Mouse (Mus musculus): ENCODE data around the gene Lipn.

Lipn gene

GRCm38 (mm10) chr19:34066779-34067472, at the start of gene Lipn:
TSS of gene Lipn (plus strand) at chr19:34067358.
- peak in 1 of 2 experiments; percentile 61 for DNase-seq (ENCODE audit: inconsistent age in 2 of 2, low spot score in 1 of 2)

DNA sequence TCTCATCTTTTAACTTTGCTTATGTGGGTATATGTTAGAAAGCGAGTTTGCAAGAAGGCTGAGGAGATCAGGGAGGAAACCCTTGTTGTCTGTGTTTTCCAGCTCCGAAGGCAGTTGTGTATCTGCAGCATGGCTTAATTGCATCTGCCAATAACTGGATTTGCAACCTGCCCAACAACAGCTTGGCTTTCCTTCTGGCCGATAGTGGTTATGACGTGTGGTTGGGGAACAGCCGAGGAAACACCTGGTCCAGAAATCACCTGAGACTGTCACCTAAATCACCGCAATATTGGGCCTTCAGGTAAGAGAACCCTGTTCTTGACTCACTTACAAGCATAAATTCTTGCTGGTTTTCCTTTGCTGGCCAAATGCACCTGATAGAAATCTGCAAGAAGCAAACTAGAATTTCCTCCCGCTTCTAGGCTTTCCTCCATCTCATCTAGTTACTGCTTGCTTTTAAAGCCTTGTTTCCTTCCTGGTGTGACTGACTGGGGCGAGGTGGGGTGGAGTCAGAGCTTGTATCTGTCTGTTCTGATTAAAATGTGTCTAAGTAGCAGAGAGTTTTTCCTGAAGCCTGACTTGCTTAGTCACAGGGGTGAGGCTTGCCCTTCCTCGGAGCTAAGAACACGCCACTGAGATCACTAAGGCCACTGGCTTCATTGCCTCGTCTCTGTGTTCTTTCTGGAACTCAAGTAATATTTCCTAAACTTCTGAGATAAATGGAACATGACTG, 45.6 kb upstream of the Lipn start:
- peak in 1 of 2 experiments; percentile 18 for DNase-seq (ENCODE audit: inconsistent age in 2 of 2, low spot score in 1 of 2)

GRCm38 (mm10) chr19:34022759-34023158, 44.4 kb upstream of the Lipn start:
- peak in 1 of 2 experiments; percentile 43 for DNase-seq (ENCODE audit: inconsistent age in 2 of 2, low spot score in 1 of 2)

- DNase-seq (ENCODE audit: inconsistent age in 2 of 2, low spot score in 1 of 2) = peak; percentile 47 to 80
These were observed 27.4 kb upstream of the Lipn start for GRCm38 (mm10) chr19:34039731-34040130.

DNA sequence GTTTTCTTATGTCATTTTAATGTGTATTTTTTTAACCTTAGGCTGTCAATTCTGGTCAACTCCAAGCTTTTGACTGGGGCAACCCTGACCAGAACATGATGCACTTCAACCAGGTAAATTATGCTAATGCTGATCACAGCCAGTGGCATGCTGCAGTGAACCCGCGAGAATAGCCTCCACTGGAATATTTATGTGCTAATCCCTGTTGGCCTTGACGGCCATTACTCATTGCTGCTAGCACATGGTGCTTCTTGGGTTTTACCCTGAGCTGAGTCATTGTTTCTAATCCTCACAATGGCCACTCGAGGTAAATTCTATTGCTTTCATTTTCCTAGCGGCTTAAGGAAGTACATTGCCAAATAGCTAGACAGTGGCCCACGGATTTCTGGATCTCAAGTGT, 24.1 kb upstream of the Lipn start:
- DNase-seq (ENCODE audit: inconsistent age in 2 of 2, low spot score in 1 of 2) = peak; percentile 73 to 85

DNA sequence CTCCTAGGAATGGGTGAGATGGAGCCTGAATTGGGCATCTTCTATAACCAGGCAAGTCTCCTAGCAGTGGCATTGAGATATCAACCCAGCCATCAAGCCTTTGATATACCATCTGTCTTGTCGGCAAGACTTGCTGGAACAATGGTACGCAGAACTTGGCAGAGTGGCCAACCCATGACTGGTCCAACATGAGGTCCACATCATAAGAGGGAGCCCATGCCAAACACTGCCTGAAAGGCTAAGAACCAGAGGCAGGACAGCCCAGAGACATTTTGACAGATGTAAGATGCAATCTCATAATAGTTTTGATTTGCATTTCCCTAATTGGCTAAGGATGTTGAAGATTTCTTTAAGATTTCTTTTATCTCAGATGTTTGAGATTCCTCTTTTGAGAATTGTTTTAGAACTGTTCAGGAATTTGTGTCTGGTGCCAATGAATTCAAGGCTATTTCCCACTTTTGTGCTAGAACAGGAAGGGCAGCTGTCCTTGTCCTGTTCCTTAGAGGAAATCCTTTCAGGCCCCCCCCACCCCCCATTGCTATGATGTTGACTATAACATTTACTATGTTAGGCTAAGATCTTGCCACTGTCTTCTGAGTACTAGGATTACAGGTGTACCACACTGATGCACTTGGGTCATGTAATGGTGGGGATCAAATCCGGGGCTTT, 17.7 kb upstream of the Lipn start:
- peak in 1 of 2 experiments; percentile 20 for DNase-seq (ENCODE audit: inconsistent age in 2 of 2, low spot score in 1 of 2)

DNA sequence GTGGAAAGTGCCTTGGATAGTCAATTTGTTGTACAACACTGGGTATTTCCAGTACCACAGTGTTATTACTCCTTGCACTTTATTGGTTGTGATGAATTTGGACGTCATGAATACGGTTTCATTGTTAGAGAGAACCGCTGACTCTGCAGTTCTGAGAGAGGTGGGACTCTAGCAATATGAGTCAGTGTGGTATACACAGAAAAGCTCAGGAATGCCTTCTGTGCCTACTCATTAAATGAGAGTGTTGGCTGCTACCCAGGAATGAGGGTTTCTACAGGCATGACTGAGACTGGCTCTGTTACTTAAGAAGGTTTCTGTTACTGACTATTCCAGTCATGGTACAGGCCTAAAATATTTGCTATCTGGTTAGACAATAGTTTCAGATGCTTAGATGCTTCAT, 15.7 kb upstream of the Lipn start:
- peak in 1 of 2 experiments; percentile 23 for DNase-seq (ENCODE audit: inconsistent age in 2 of 2, low spot score in 1 of 2)

DNA sequence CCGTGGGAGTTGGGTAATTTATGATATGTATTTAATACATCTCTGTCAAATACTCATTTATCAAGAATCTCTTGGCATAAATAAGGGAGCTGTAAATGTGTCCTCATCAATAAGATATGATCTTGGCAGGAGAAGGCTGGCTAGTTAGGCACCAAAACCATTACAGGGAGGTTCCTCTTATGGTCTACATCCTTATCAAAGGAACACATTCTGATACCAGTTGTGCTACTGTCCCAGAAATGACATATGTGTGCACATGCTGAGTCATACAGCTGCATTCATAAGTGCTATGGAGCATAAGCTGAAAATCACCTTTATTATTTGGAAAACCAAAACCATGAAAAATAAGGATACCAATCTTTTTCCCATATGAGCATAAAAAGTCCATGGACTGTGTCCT, 3.6 kb upstream of the Lipn start:
- DNase-seq (ENCODE audit: inconsistent age in 2 of 2, low spot score in 1 of 2) = no peak

GRCm38 (mm10) chr19:34064059-34064458, 3.1 kb upstream of the Lipn start:
- DNase-seq (ENCODE audit: inconsistent age in 2 of 2, low spot score in 1 of 2) = no peak

DNA sequence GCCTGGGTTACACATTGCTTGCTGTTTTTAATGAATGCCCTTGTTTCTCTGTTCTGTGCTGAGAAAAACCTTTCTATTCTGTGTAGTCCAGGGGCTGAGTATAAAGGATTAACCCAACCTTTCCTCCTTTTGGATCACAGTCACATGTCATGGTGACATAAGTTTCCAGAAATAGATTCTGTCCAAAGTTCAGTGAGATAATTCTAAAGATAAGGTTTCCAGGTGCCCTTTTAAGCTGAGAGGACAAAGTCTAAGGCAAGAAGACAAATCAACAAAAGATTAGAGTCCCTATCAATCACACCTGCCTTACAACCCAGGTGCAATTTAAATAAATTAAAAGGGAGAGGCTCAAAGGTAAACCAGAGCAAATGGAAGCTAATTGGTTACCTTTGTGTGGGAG, 7.1 kb downstream of the Lipn start:
- DNase-seq (ENCODE audit: inconsistent age in 2 of 2, low spot score in 1 of 2) = no peak

GRCm38 (mm10) chr19:34078130-34078529, 11.0 kb downstream of the Lipn start:
- DNase-seq (ENCODE audit: inconsistent age in 2 of 2, low spot score in 1 of 2) = no peak

DNA sequence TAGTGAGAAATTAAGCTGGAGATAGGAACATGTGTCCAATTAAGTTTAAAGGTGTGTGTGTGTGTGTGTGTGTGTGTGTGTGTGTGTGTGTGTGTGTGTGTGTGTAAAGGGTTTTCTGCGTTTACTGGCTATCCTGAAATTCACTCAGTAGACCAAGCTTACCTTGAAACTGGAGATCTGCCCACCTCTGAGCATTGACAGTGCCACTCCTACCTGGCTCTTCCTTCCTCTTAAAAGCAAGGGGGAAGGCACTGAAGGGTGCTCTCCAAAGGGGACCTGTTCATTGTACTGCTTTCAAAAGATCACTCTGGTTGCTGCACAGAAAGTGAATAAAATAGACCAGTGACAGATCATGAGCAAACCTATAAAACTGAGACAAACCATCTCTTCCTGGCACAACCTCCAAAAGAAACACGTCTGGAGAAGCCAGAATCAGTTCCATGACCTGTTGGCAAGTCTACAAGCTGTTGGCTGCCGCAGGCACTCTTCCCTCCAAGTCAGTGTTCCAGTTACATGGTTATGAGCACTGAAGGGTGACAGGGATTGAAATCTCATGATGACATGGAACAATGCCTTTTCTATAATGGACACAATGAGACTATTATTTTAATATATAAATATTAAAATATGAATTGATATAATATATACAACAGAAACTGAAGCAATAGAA, 22.0 kb downstream of the Lipn start:
- no peak for DNase-seq (ENCODE audit: inconsistent age in 2 of 2, low spot score in 1 of 2)

GRCm38 (mm10) chr19:34095381-34095780, 28.2 kb downstream of the Lipn start:
- no peak for DNase-seq (ENCODE audit: inconsistent age in 2 of 2, low spot score in 1 of 2)

DNA sequence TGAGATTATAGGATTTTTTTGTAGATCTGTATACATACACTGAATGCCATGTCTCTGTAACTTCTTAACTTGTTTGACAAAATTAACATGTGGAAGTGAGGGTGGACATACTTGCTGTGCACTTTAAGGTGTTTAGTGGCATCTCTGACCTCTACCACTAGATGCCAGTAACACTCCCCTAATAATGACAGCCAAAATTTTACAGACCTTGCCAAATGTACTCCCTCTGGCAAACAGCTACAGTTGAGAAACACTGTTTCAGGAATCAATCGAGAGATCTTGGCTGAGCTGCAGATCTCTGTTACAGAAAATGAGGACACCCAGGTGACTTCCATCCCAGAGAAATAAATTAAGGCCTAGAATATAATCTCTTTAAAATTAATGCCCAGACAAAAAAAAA, 29.1 kb downstream of the Lipn start:
- peak in 1 of 2 experiments; percentile 51 for DNase-seq (ENCODE audit: inconsistent age in 2 of 2, low spot score in 1 of 2)

GRCm38 (mm10) chr19:34100633-34101032, 33.5 kb downstream of the Lipn start, which contains the start of gene Lipm:
TSS of gene Lipm (plus strand) at chr19:34100933.
- DNase-seq (ENCODE audit: inconsistent age in 2 of 2, low spot score in 1 of 2) = no peak

DNA sequence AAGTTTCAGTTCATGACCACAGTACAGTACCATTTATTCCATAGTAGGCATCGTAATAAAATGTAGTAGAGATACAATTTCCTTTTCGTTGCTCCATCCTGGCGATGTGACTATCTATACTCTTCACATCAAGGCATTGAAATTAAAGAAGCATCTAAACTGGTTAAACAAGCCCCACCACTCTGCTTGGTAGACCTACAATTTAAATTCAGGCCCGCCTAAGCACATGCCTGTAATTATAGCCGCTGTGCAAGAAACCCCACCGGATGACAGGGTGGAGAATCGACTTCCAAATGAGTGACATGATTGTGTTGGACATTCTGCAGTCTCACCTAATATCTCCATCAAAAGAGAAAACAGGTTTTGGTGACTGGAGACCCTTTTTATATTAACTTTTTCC, 34.7 kb downstream of the Lipn start:
- DNase-seq (ENCODE audit: inconsistent age in 2 of 2, low spot score in 1 of 2) = no peak

DNA sequence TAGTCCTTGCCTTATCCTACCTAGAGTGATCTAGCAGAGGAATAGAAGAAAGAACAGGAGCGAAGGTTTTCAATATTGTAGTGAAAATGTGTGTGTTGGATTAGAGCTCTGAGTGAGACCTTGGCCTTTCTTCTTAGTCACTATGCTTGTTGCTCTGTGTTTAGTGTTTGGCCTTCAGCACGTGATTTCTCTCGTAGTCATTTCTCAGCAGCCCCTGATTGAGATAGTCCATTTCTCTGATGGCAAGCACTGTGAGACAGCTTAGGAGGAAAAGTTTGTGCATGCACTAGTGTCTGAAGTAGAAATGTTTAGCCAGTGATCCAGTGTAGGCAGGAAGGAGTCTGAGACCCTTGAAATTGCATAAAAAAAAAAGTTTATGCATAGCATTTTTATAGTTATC, 37.7 kb downstream of the Lipn start:
- DNase-seq (ENCODE audit: inconsistent age in 2 of 2, low spot score in 1 of 2) = peak; percentile 5 to 60

GRCm38 (mm10) chr19:34119102-34119501, 51.9 kb downstream of the Lipn start:
- DNase-seq (ENCODE audit: inconsistent age in 2 of 2, low spot score in 1 of 2) = peak in 1 of 2 experiments; percentile 11

GRCm38 (mm10) chr19:34119653-34120052, 52.5 kb downstream of the Lipn start:
- no peak for DNase-seq (ENCODE audit: inconsistent age in 2 of 2, low spot score in 1 of 2)

DNA sequence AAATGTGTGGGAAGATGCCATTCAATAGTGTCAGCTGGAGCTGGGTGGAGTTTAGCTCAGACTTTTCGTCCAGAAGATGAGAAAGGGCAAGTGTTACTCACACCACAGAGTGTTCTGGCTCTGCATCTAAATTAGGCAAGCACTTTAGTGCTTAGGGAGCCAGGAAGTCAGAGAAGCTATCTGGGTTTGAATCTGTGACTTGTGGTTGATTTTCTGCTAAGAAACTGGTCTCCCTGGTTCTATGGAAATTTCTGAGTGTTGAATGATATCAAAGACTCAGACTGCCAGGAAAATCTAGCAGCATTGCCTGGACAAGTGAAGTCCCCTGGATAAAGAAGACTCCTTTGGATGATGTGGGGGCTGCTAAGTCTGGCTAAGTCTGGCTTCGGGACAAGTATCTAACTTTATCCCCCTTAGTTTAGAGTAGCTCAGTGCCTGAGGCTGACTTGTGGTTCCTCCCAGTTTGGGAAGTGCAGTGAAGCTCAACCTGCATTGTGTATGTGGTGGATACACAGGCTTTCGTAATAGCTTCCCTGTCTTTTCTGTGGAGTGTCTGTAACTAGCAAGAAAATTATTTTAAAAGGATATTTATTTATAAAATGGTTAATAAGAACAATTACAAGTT, 53.1 kb downstream of the Lipn start:
- DNase-seq (ENCODE audit: inconsistent age in 2 of 2, low spot score in 1 of 2) = no peak
